25 mouse cellular contexts compared by ENCODE assay signal in genomic region chr8:53781885-53782284, GRCm38 (mm10).
A peak's percentile ranks its signal among the peaks of the same experiment; 100 is the strongest.
DNase-seq lines count a peak whose midpoint lies in the region; ATAC-seq and TF ChIP-seq lines count a peak whose summit lies in the region.
"Had no signal": no experiment of that assay in that cellular context is flagged by ENCODE, and none has a peak within 500 bp of the region (broad histone marks: within the 10 kb centered on the region; RNA-seq: fewer than 3 reads in every experiment).

No protein-coding gene starts in this region.

- no peaks in the 10 kb centered on the region; the same call in 1 of the 2 replicates for H3K4me1 ChIP-seq in cerebellum, adult 2 months (ENCODE audit: control insufficient read depth, insufficient read depth, low read length)
- H3K4me1 ChIP-seq in lung, embryonic 15.5 days, result no peaks in the 10 kb centered on the region
- H3K4me1 ChIP-seq in midbrain, postnatal 0 days (ENCODE audit: insufficient read depth, low read length), result no peaks in the 10 kb centered on the region
- no peaks in the 10 kb centered on the region for H3K4me1 ChIP-seq in midbrain, embryonic 10.5 days
- H3K4me1 ChIP-seq: embryonic facial prominence, embryonic 10.5 days; embryonic facial prominence, embryonic 12.5 days; forebrain, embryonic 13.5 days; forebrain, embryonic 15.5 days had no signal

- no peak overlapping the region for H3K9ac ChIP-seq in lung, embryonic 15.5 days
- no peak overlapping the region for H3K9ac ChIP-seq in midbrain, postnatal 0 days (replicated peaks; ENCODE audit: low read length, poor library complexity, severe bottlenecking)
- H3K9ac ChIP-seq: embryonic facial prominence, embryonic 12.5 days; forebrain, embryonic 13.5 days; forebrain, embryonic 15.5 days had no signal

- peak; percentile 65; the same call in 1 of the 2 replicates for ATAC-seq in lung, embryonic 15.5 days (ENCODE audit: borderline replicate concordance, extremely low read depth, low FRiP score, low TSS enrichment)
- ATAC-seq in midbrain, postnatal 0 days (ENCODE audit: low FRiP score), result no peak
- ATAC-seq: activated CD4-positive, CD25-positive, alpha-beta regulatory T cell, adult 4 months; CD4-positive, CD25-positive, alpha-beta regulatory T cell, adult 4 months; forebrain, embryonic 13.5 days; forebrain, embryonic 15.5 days; Patski had no signal

- TF ChIP-seq CTCF in cerebellum, adult 2 months (IDR thresholded peaks at IDR 0.05; ENCODE audit: borderline replicate concordance, insufficient read depth, low read depth, low read length), result no peak
- no peak for TF ChIP-seq CTCF in midbrain, postnatal 0 days (IDR thresholded peaks at IDR 0.05)

- intact Hi-C loops in left cerebral cortex, postnatal 4 days (cut with DNase I), result no loop called here
- intact Hi-C loops in left cerebral cortex, postnatal 14 days (cut with DNase I), result no loop called here

- peak; percentile 7 to 26 for DNase-seq in cerebellum, postnatal 10 days
- DNase-seq in cerebellum, adult 2 months, result no peak
- DNase-seq in left cerebral cortex, postnatal 4 days, result peak; percentile 3
- no peak for DNase-seq in left cerebral cortex, postnatal 14 days (ENCODE audit: low spot score in 2 of 2)
- DNase-seq in lung, postnatal 36 days, result no peak
- DNase-seq in midbrain, postnatal 0 days (ENCODE audit: low spot score), result peak; percentile 22
- DNase-seq in midbrain, embryonic 10.5 days (ENCODE audit: low spot score), result no peak
- DNase-seq: adrenal gland, adult 8-10 months; adrenal gland, postnatal 14 days; adrenal gland, postnatal 36 days; B cell, adult 2 months; cerebellum, adult 11-12 months; cerebellum, adult 8-10 months; cerebellum, adult 9-11 months; cerebellum, postnatal 25 days had no signal

- H3K4me3 ChIP-seq in cerebellum, adult 2 months (replicated peaks; ENCODE audit: insufficient read depth, low read depth, low read length), result no peak overlapping the region
- H3K4me3 ChIP-seq in lung, embryonic 15.5 days, result no peak overlapping the region
- no peak overlapping the region for H3K4me3 ChIP-seq in midbrain, postnatal 0 days (ENCODE audit: low read depth, low read length)
- no peak overlapping the region for H3K4me3 ChIP-seq in midbrain, embryonic 10.5 days
- H3K4me3 ChIP-seq: embryonic facial prominence, embryonic 10.5 days; embryonic facial prominence, embryonic 12.5 days; forebrain, embryonic 13.5 days; forebrain, embryonic 15.5 days had no signal

- H3K9me3 ChIP-seq in lung, embryonic 15.5 days, result no peaks in the 10 kb centered on the region
- no peaks in the 10 kb centered on the region for H3K9me3 ChIP-seq in midbrain, postnatal 0 days (ENCODE audit: low read length)
- no peaks in the 10 kb centered on the region for H3K9me3 ChIP-seq in midbrain, embryonic 10.5 days (replicated peaks)
- H3K9me3 ChIP-seq: embryonic facial prominence, embryonic 10.5 days; embryonic facial prominence, embryonic 12.5 days; forebrain, embryonic 13.5 days; forebrain, embryonic 15.5 days; G1E had no signal

- H3K36me3 ChIP-seq in lung, embryonic 15.5 days, result no peaks in the 10 kb centered on the region
- no peaks in the 10 kb centered on the region for H3K36me3 ChIP-seq in midbrain, postnatal 0 days (ENCODE audit: insufficient read depth, low read length)
- H3K36me3 ChIP-seq in midbrain, embryonic 10.5 days, result no peaks in the 10 kb centered on the region
- H3K36me3 ChIP-seq: embryonic facial prominence, embryonic 10.5 days; embryonic facial prominence, embryonic 12.5 days; forebrain, embryonic 15.5 days; G1E had no signal

- WGBS in cerebellum, adult 2 months, result 47% methylated on average over 4 of the region's 4 CpGs
- 26% methylated on average over 4 of the region's 4 CpGs for WGBS in lung, embryonic 15.5 days
- 82% methylated on average over 4 of the region's 4 CpGs for WGBS in midbrain, postnatal 0 days
- WGBS in midbrain, embryonic 10.5 days, result 91% methylated on average over 4 of the region's 4 CpGs

- H3K27ac ChIP-seq in cerebellum, adult 2 months (ENCODE audit: insufficient read depth, low read length), result no peak overlapping the region
- H3K27ac ChIP-seq in lung, embryonic 15.5 days, result no peak overlapping the region
- H3K27ac ChIP-seq in midbrain, postnatal 0 days (ENCODE audit: low read depth, low read length), result no peak overlapping the region
- no peak overlapping the region for H3K27ac ChIP-seq in midbrain, embryonic 10.5 days (replicated peaks)
- H3K27ac ChIP-seq: embryonic facial prominence, embryonic 10.5 days; embryonic facial prominence, embryonic 12.5 days; forebrain, embryonic 13.5 days; forebrain, embryonic 15.5 days had no signal

- H3K27me3 ChIP-seq in cerebellum, adult 2 months (ENCODE audit: control insufficient read depth, insufficient read depth, low read length), result no peaks in the 10 kb centered on the region
- H3K27me3 ChIP-seq in lung, embryonic 15.5 days, result no peaks in the 10 kb centered on the region
- no peaks in the 10 kb centered on the region for H3K27me3 ChIP-seq in midbrain, postnatal 0 days (ENCODE audit: insufficient read depth, low read length)
- H3K27me3 ChIP-seq in midbrain, embryonic 10.5 days (ENCODE audit: low read depth, poor library complexity, severe bottlenecking), result no peaks in the 10 kb centered on the region
- H3K27me3 ChIP-seq: CH12.LX; embryonic facial prominence, embryonic 12.5 days; forebrain, embryonic 13.5 days; forebrain, embryonic 15.5 days; Patski had no signal

- TF ChIP-seq POLR2A in cerebellum, adult 2 months (IDR thresholded peaks at IDR 0.05; ENCODE audit: borderline replicate concordance, insufficient read depth, low read length), result no peak

- no peak overlapping the region for H3K4me2 ChIP-seq in lung, embryonic 15.5 days
- H3K4me2 ChIP-seq in midbrain, postnatal 0 days (ENCODE audit: low read depth, low read length, poor library complexity, severe bottlenecking), result no peak overlapping the region
- H3K4me2 ChIP-seq: embryonic facial prominence, embryonic 12.5 days; forebrain, embryonic 13.5 days; forebrain, embryonic 15.5 days had no signal

Comparison
In these comparisons a context has a peak if more than half of its experiments do, and no peak if none do; other contexts are left out.
1. DNase-seq: peak in cerebellum, postnatal 10 days (2 of 2), left cerebral cortex, postnatal 4 days (single experiment) and midbrain, postnatal 0 days (single experiment); none in cerebellum, adult 2 months (0 of 2), left cerebral cortex, postnatal 14 days (0 of 2), lung, postnatal 36 days (single experiment) and midbrain, embryonic 10.5 days (single experiment).